Mouse (Mus musculus): Measurements from ENCODE around the gene Drc7.

DNA sequence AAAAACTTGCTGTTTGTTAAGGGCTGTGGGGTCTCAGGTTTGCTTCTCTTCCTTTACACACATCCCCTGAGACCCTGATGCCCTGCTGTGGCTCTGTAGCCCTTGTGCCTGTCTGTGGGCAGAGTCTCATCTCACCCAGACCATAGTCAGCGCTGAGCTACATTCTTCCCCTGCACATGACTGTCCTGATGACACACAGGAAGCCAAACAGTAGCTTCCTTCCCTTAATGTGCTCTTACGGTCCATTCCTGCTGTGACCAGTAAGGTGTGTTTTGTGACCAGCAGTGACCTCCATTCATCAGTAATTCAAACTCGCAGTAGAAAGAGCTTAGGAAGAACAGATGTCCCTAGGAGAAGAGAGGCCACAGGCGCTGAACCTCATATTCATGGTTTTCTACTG, 30.5 kb upstream of the Drc7 start:
- TF ChIP-seq POLR2A (IDR thresholded peaks at IDR 0.05; ENCODE audit: low read depth, low read length) (no peak), CTCF (IDR thresholded peaks at IDR 0.05; ENCODE audit: extremely low read depth, insufficient read depth, insufficient read length, insufficient replicate concordance) (no peak)
